Mouse (Mus musculus) liver, adult 2 months (tissue): ENCODE results near the gene Pax6.

ENCODE experiments used
- CTCF ChIP-seq: fragments of 200-500 bp; IDR thresholded peaks from 2 replicates; pipeline ENCODE4 v1.5.1; 2011; ENCODE audit warnings: low read depth, low read length, control low read depth
- POLR2A ChIP-seq: fragments of 200-500 bp; IDR thresholded peaks from 2 replicates; pipeline ENCODE4 v1.6.1; 2011; ENCODE audit warnings: low read length, control low read depth; ENCODE audit not compliant: insufficient read depth; ENCODE audit errors: extremely low read depth

GRCm38 (mm10) chr2:105669881-105670730 is 1.4 kb downstream of the Pax6 start:
- TF ChIP-seq CTCF (no peak), POLR2A (no peak)
